Mouse (Mus musculus) kidney, embryonic 16.5 days (tissue): ENCODE measurements at regions not wholly inside any gene's neighbourhood (a gene's known extent, or its start where the extent isn't known, plus 50 kb on each side); places are given as distances from the start of the nearest gene placed in this dataset.

Experiments used
- ATAC-seq: fragments of 200-750 bp; cut with Nextera tagmentation; 2 replicates; pipeline ENCODE4 v1.8.0; 2017; ENCODE audit warnings: moderate TSS enrichment; ENCODE audit not compliant: low FRiP score, low TSS enrichment
- H3K27ac ChIP-seq: fragments of 300-500 bp; sonication (generic); 2 replicates; pipeline ENCODE4 v1.5.1; 2014; ENCODE audit warnings: low read length
- H3K27me3 ChIP-seq: fragments of 300-500 bp; sonication (generic); 2 replicates; pipeline ENCODE4 v1.6.1; 2014; ENCODE audit warnings: low read length, control low read depth, mixed read lengths; ENCODE audit not compliant: insufficient read depth
- H3K36me3 ChIP-seq: fragments of 300-500 bp; sonication (generic); 2 replicates; pipeline ENCODE4 v1.6.1; 2014; ENCODE audit warnings: low read length, control low read depth, mixed read lengths; ENCODE audit not compliant: insufficient read depth
- H3K4me1 ChIP-seq: fragments of 300-500 bp; sonication (generic); 2 replicates; pipeline ENCODE4 v1.6.1; 2014; ENCODE audit warnings: low read length, control low read depth, mixed read lengths; ENCODE audit not compliant: insufficient read depth
- H3K4me2 ChIP-seq: fragments of 300-500 bp; sonication (generic); replicated peaks from 2 replicates; pipeline ENCODE4 v1.6.1; 2014; ENCODE audit warnings: low read depth, low read length
- H3K4me3 ChIP-seq: fragments of 300-500 bp; sonication (generic); 2 replicates; pipeline ENCODE4 v1.5.1; 2014; ENCODE audit warnings: mild to moderate bottlenecking, low read length
- H3K9ac ChIP-seq: fragments of 300-500 bp; sonication (generic); replicated peaks from 2 replicates; pipeline ENCODE4 v1.6.1; 2014; ENCODE audit warnings: low read length
- H3K9me3 ChIP-seq: fragments of 300-500 bp; sonication (generic); 2 replicates; pipeline ENCODE4 v1.6.1; 2016; ENCODE audit warnings: low read length, control low read depth
- WGBS: fragments of 180-500 bp; shearing (Covaris S2); extraction: QIAGEN DNeasy Blood & Tissue Kit; methylation state at CpG from one replicate; pipeline ENCODE4 v1.1.7; 2014; 5-methylcytosine and 5-hydroxymethylcytosine counted together

- 64% methylated on average over 7 of the region's 7 CpGs for WGBS
- Histone ChIP-seq H3K27ac (no peak overlapping the region), H3K9ac (no peak overlapping the region), H3K9me3 (no peaks in the 10 kb centered on the region; the same call in 1 of the 2 replicates), H3K4me3 (no peak overlapping the region), H3K4me2 (no peak overlapping the region), H3K4me1 (peaks cover 5% of the 10 kb centered on the region; the same call in 1 of the 2 replicates), H3K27me3 (no peaks in the 10 kb centered on the region), H3K36me3 (no peaks in the 10 kb centered on the region)
- no peak for ATAC-seq
Measured at GRCm38 (mm10) chr3:34761162-34761769, 111.1 kb downstream of the Sox2 start.

GRCm38 (mm10) chr3:34761783-34762182 is 111.6 kb downstream of the Sox2 start:
- H3K4me2 ChIP-seq = no peak overlapping the region
- H3K9me3 ChIP-seq = no peaks in the 10 kb centered on the region; the same call in 1 of the 2 replicates
- no peaks in the 10 kb centered on the region for H3K27me3 ChIP-seq
- no peak overlapping the region for H3K9ac ChIP-seq
- no peak overlapping the region for H3K27ac ChIP-seq
- ATAC-seq = no peak
- WGBS = 86% methylated on average over 4 of the region's 4 CpGs
- H3K4me3 ChIP-seq = no peak overlapping the region
- H3K4me1 ChIP-seq = 0 out of 2 replicates have a peak, but pooled peaks cover under 1% of the 10 kb centered on the region
- no peaks in the 10 kb centered on the region for H3K36me3 ChIP-seq

- Histone ChIP-seq H3K27ac (no peak overlapping the region), H3K4me3 (no peak overlapping the region), H3K27me3 (no peaks in the 10 kb centered on the region), H3K9me3 (no peaks in the 10 kb centered on the region; the same call in 1 of the 2 replicates), H3K4me2 (no peak overlapping the region), H3K9ac (no peak overlapping the region), H3K36me3 (no peaks in the 10 kb centered on the region), H3K4me1 (no peaks in the 10 kb centered on the region)
- ATAC-seq = no peak
- 68% methylated on average over 2 of the region's 2 CpGs for WGBS
Measured at GRCm38 (mm10) chr3:34764559-34764958, 114.4 kb downstream of the Sox2 start.

GRCm38 (mm10) chr3:34765151-34765550 is 114.9 kb downstream of the Sox2 start:
- Histone ChIP-seq H3K9ac (no peak overlapping the region), H3K4me3 (no peak overlapping the region), H3K4me2 (no peak overlapping the region), H3K9me3 (no peaks in the 10 kb centered on the region; the same call in 1 of the 2 replicates), H3K36me3 (no peaks in the 10 kb centered on the region), H3K27me3 (no peaks in the 10 kb centered on the region), H3K4me1 (no peaks in the 10 kb centered on the region), H3K27ac (no peak overlapping the region)
- no peak for ATAC-seq
- WGBS = 74% methylated on average over 6 of the region's 6 CpGs

- WGBS = 37% methylated on average over 2 of the region's 3 CpGs
- Histone ChIP-seq H3K4me2 (no peak overlapping the region), H3K9me3 (no peaks in the 10 kb centered on the region), H3K36me3 (no peaks in the 10 kb centered on the region), H3K4me1 (0 out of 2 replicates have a peak, but pooled peaks cover 6% of the 10 kb centered on the region), H3K27ac (no peak overlapping the region), H3K9ac (no peak overlapping the region), H3K27me3 (no peaks in the 10 kb centered on the region), H3K4me3 (no peak overlapping the region)
- no peak for ATAC-seq
Measured at GRCm38 (mm10) chr3:34769818-34770217, 119.6 kb downstream of the Sox2 start.

GRCm38 (mm10) chr3:34770271-34770670 is 120.1 kb downstream of the Sox2 start:
- no peak overlapping the region for H3K4me2 ChIP-seq
- WGBS = 74% methylated on average over 6 of the region's 6 CpGs
- no peaks in the 10 kb centered on the region for H3K36me3 ChIP-seq
- ATAC-seq = no peak
- no peaks in the 10 kb centered on the region for H3K9me3 ChIP-seq
- H3K9ac ChIP-seq = no peak overlapping the region
- H3K4me3 ChIP-seq = no peak overlapping the region
- 0 out of 2 replicates have a peak, but pooled peaks cover 6% of the 10 kb centered on the region for H3K4me1 ChIP-seq
- H3K27me3 ChIP-seq = no peaks in the 10 kb centered on the region
- H3K27ac ChIP-seq = no peak overlapping the region

GRCm38 (mm10) chr3:34772035-34772434 is 121.8 kb downstream of the Sox2 start:
- Histone ChIP-seq H3K9ac (no peak overlapping the region), H3K36me3 (no peaks in the 10 kb centered on the region), H3K9me3 (no peaks in the 10 kb centered on the region), H3K4me3 (no peak overlapping the region), H3K4me1 (0 out of 2 replicates have a peak, but pooled peaks cover 6% of the 10 kb centered on the region), H3K4me2 (no peak overlapping the region), H3K27ac (no peak overlapping the region), H3K27me3 (no peaks in the 10 kb centered on the region)
- WGBS = 94% methylated on average over 3 of the region's 3 CpGs
- no peak for ATAC-seq

- Histone ChIP-seq H3K27me3 (no peaks in the 10 kb centered on the region), H3K4me2 (peak overlapping the region; percentile 41), H3K4me1 (0 out of 2 replicates have a peak, but pooled peaks cover 6% of the 10 kb centered on the region), H3K9me3 (no peaks in the 10 kb centered on the region), H3K9ac (peak overlapping the region; percentile 35), H3K36me3 (no peaks in the 10 kb centered on the region), H3K27ac (no peak overlapping the region), H3K4me3 (peak overlapping the region; percentile 6; the same call in 1 of the 2 replicates)
- peak; percentile 35; the same call in 1 of the 2 replicates for ATAC-seq
- 21% methylated on average over 23 of the region's 23 CpGs for WGBS
Measured at GRCm38 (mm10) chr3:34773678-34774425, 123.6 kb downstream of the Sox2 start.

GRCm38 (mm10) chr3:34781770-34782169 is 131.6 kb downstream of the Sox2 start:
- Histone ChIP-seq H3K4me2 (no peak overlapping the region), H3K27ac (no peak overlapping the region), H3K9me3 (no peaks in the 10 kb centered on the region), H3K36me3 (no peaks in the 10 kb centered on the region), H3K9ac (no peak overlapping the region), H3K4me1 (no peaks in the 10 kb centered on the region), H3K4me3 (no peak overlapping the region), H3K27me3 (no peaks in the 10 kb centered on the region)
- WGBS = 86% methylated on average over 6 of the region's 6 CpGs
- ATAC-seq = no peak

GRCm38 (mm10) chr3:34783398-34783797 is 133.2 kb downstream of the Sox2 start:
- no peaks in the 10 kb centered on the region for H3K9me3 ChIP-seq
- no peak overlapping the region for H3K27ac ChIP-seq
- H3K4me2 ChIP-seq = no peak overlapping the region
- no peaks in the 10 kb centered on the region for H3K4me1 ChIP-seq
- no peak for ATAC-seq
- WGBS = 93% methylated on average over 1 of the region's 1 CpGs
- H3K9ac ChIP-seq = no peak overlapping the region
- no peaks in the 10 kb centered on the region for H3K27me3 ChIP-seq
- H3K4me3 ChIP-seq = no peak overlapping the region
- H3K36me3 ChIP-seq = no peaks in the 10 kb centered on the region
